Mouse (Mus musculus): Measurements from ENCODE around the gene Pakap. TPM values are rescaled to one million over a fixed set of nuclear protein-coding genes. Genes with fewer than 3 reads are reported as not detected.

The Pakap gene
- total RNA-seq, 2 experiments from 2014 or later: 15.2 to 16.5 TPM

GRCm38 (mm10) chr4:57770185-57770823 is 202.3 kb downstream of the Pakap start:
- DNase-seq: no peak

GRCm38 (mm10) chr4:57771558-57772219 is 203.7 kb downstream of the Pakap start:
- no peak for DNase-seq

GRCm38 (mm10) chr4:57772851-57773510 is 205.0 kb downstream of the Pakap start:
- no peak for DNase-seq

GRCm38 (mm10) chr4:57774517-57774916 is 206.5 kb downstream of the Pakap start:
- DNase-seq: no peak

GRCm38 (mm10) chr4:57775582-57775981 is 207.6 kb downstream of the Pakap start:
- no peak for DNase-seq

GRCm38 (mm10) chr4:57780403-57780802 is 212.4 kb downstream of the Pakap start:
- DNase-seq: no peak

- DNase-seq: no peak
Measured at GRCm38 (mm10) chr4:57780833-57781641, 213.1 kb downstream of the Pakap start.

- peak; percentile 68 for DNase-seq
Measured at GRCm38 (mm10) chr4:57781994-57782393, 214.0 kb downstream of the Pakap start.

GRCm38 (mm10) chr4:57782549-57783390 is 214.8 kb downstream of the Pakap start:
- DNase-seq: no peak

- no peak for DNase-seq
Measured at GRCm38 (mm10) chr4:57783391-57783770, 215.4 kb downstream of the Pakap start.

- no peak for DNase-seq
Measured at GRCm38 (mm10) chr4:57783853-57784600, 216.0 kb downstream of the Pakap start.

GRCm38 (mm10) chr4:57788709-57789108 is 220.7 kb downstream of the Pakap start:
- DNase-seq: no peak

GRCm38 (mm10) chr4:57789118-57789517 is 221.1 kb downstream of the Pakap start:
- DNase-seq: no peak

GRCm38 (mm10) chr4:57793989-57794388 is 226.0 kb downstream of the Pakap start:
- no peak for DNase-seq

GRCm38 (mm10) chr4:57794547-57794946 is 226.6 kb downstream of the Pakap start:
- no peak for DNase-seq

GRCm38 (mm10) chr4:57797548-57798285 is 229.7 kb downstream of the Pakap start:
- DNase-seq: no peak

- no peak for DNase-seq
Measured at GRCm38 (mm10) chr4:57798286-57799018, 230.5 kb downstream of the Pakap start.

GRCm38 (mm10) chr4:57799297-57799696 is 231.3 kb downstream of the Pakap start:
- no peak for DNase-seq

GRCm38 (mm10) chr4:57801239-57801638 is 233.3 kb downstream of the Pakap start:
- no peak for DNase-seq
